Mouse (Mus musculus) embryonic facial prominence, embryonic 13.5 days (tissue): ENCODE measurements at regions not wholly inside any gene's neighbourhood (a gene's known extent, or its start where the extent isn't known, plus 50 kb on each side); places are given as distances from the start of the nearest gene placed in this dataset.
"Not testable (repeated sequence)": the region's sequence is repeated elsewhere in the genome, so short reads cannot be mapped to it uniquely, and the experiment has no call there.

Experiments used
- ATAC-seq: fragments of 200-750 bp; cut with Nextera tagmentation; 2 replicates; pipeline ENCODE4 v1.8.0; 2017; ENCODE audit warnings: low read depth; ENCODE audit not compliant: insufficient number of reproducible peaks, insufficient read depth, low FRiP score, low TSS enrichment
- H3K27ac ChIP-seq: fragments of 300-500 bp; sonication (generic); 2 replicates; pipeline ENCODE4 v1.5.1; 2015; ENCODE audit warnings: moderate library complexity, mild to moderate bottlenecking, inconsistent platforms
- H3K27me3 ChIP-seq: fragments of 300-500 bp; sonication (generic); 2 replicates; pipeline ENCODE4 v1.6.1; 2015; ENCODE audit warnings: mild to moderate bottlenecking, inconsistent platforms
- H3K36me3 ChIP-seq: fragments of 300-500 bp; sonication (generic); 2 replicates; pipeline ENCODE4 v1.6.1; 2015; ENCODE audit warnings: mild to moderate bottlenecking, inconsistent platforms
- H3K4me1 ChIP-seq: fragments of 300-500 bp; sonication (generic); 2 replicates; pipeline ENCODE4 v1.6.1; 2015; ENCODE audit warnings: inconsistent platforms
- H3K4me2 ChIP-seq: fragments of 300-500 bp; sonication (generic); 2 replicates; pipeline ENCODE4 v1.6.1; 2015; ENCODE audit warnings: moderate library complexity, mild to moderate bottlenecking, inconsistent platforms
- H3K4me3 ChIP-seq: fragments of 300-500 bp; sonication (generic); 2 replicates; pipeline ENCODE4 v1.5.1; 2015; ENCODE audit warnings: mild to moderate bottlenecking, inconsistent platforms
- H3K9ac ChIP-seq: fragments of 300-500 bp; sonication (generic); 2 replicates; pipeline ENCODE4 v1.6.1; 2015; ENCODE audit warnings: mild to moderate bottlenecking, inconsistent platforms
- H3K9me3 ChIP-seq: fragments of 300-500 bp; sonication (generic); 2 replicates; pipeline ENCODE4 v1.6.1; 2016; ENCODE audit warnings: inconsistent platforms
- WGBS: fragments of 180-500 bp; shearing (Covaris S2); methylation state at CpG from one replicate; pipeline ENCODE4 v1.1.7; 2015; ENCODE audit warnings: mixed read lengths; 5-methylcytosine and 5-hydroxymethylcytosine counted together

DNA sequence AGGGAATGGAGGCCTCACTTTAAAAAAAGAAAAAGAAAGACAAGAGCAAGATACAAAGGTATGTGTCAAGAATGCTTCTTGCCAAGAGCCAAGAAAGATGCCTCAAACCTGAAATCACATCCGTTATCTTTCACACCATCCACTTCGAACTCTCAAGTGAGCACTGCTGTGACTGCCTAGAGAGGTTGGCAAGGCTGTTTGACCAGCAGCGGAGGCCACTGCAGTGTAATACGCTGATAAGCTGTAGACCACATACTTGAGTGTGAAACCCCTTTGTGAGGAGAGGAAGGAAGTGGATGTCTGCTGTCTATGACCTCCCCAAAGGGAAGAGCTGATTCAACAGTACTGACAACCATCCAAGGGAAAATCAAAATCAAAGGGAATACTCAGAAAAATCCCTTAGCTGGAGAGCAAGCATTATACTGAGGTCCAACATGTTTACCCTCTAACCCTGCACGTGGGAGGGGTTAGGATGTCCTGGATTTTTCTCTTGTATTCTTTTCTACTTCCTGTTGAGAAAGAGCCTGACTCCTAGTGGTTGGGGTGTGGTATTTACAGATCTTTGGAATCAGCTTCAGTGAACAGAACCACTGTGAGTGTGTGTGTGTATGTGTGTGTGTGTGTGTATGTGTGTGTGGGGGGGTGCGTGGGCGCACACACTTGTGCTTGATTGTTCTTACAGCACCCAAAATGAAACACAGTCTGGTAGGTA is 81.5 kb upstream of the Cep85l start:
- WGBS, result 83% methylated on average over 7 of the region's 7 CpGs
- no peak overlapping the region for H3K4me2 ChIP-seq
- H3K9me3 ChIP-seq, result no peaks in the 10 kb centered on the region
- H3K27ac ChIP-seq, result no peak overlapping the region
- ATAC-seq, result no peak
- no peaks in the 10 kb centered on the region for H3K36me3 ChIP-seq
- H3K4me3 ChIP-seq, result no peak overlapping the region
- H3K4me1 ChIP-seq, result peaks cover 13% of the 10 kb centered on the region; the same call in 1 of the 2 replicates
- no peak overlapping the region for H3K9ac ChIP-seq
- H3K27me3 ChIP-seq, result no peaks in the 10 kb centered on the region

DNA sequence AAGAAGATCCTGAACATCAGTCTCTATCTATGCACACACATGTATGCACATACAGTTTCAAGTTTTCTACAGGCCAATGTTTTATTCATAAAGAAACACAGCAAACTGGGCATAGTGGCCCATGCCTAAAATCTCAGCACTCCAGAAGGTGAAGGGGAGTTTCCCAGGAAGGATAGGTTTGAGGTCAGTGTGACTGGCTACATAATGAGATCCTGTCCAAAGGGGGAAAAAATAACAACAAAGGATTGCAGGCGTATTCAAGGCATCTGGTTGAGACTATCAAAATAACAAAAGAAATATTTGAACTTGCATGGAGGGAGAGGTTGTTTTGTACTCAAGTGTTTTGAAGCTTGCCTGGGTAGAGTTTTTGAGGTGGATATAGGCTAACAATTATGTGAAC is 80.0 kb upstream of the Cep85l start:
- not testable (repeated sequence) for H3K9me3 ChIP-seq, H3K4me3 ChIP-seq, H3K36me3 ChIP-seq, ATAC-seq, H3K27ac ChIP-seq, H3K27me3 ChIP-seq, H3K9ac ChIP-seq, H3K4me2 ChIP-seq
- peaks cover 13% of the 10 kb centered on the region; the same call in 1 of the 2 replicates for H3K4me1 ChIP-seq
- WGBS, result 65% methylated on average over 1 of the region's 1 CpGs

- Histone ChIP-seq H3K36me3 (no peaks in the 10 kb centered on the region), H3K9ac (no peak overlapping the region), H3K9me3 (no peaks in the 10 kb centered on the region), H3K27ac (no peak overlapping the region), H3K27me3 (no peaks in the 10 kb centered on the region), H3K4me1 (no peaks in the 10 kb centered on the region), H3K4me2 (no peak overlapping the region), H3K4me3 (no peak overlapping the region)
- ATAC-seq, result no peak
- WGBS, result 67% methylated on average over 4 of the region's 4 CpGs
Measured at GRCm38 (mm10) chr10:53456027-53456713, 76.4 kb upstream of the Cep85l start.

GRCm38 (mm10) chr10:53444789-53445188 is 65.0 kb upstream of the Cep85l start:
- no peak overlapping the region for H3K4me2 ChIP-seq
- no peaks in the 10 kb centered on the region for H3K4me1 ChIP-seq
- H3K9ac ChIP-seq, result no peak overlapping the region
- H3K36me3 ChIP-seq, result no peaks in the 10 kb centered on the region
- 37% methylated on average over 3 of the region's 3 CpGs for whole genome bisulfite sequencing
- no peaks in the 10 kb centered on the region for H3K27me3 ChIP-seq
- no peak for ATAC-seq
- no peak overlapping the region for H3K4me3 ChIP-seq
- no peak overlapping the region for H3K27ac ChIP-seq
- H3K9me3 ChIP-seq, result no peaks in the 10 kb centered on the region

- Histone ChIP-seq H3K4me2 (no peak overlapping the region), H3K4me1 (no peaks in the 10 kb centered on the region), H3K9me3 (no peaks in the 10 kb centered on the region), H3K36me3 (no peaks in the 10 kb centered on the region), H3K27ac (no peak overlapping the region), H3K9ac (no peak overlapping the region), H3K4me3 (no peak overlapping the region), H3K27me3 (no peaks in the 10 kb centered on the region)
- WGBS, result 88% methylated on average over 1 of the region's 1 CpGs
- ATAC-seq, result no peak
Measured at GRCm38 (mm10) chr10:53443443-53443842, 63.7 kb upstream of the Cep85l start.

- Histone ChIP-seq H3K27me3 (no peaks in the 10 kb centered on the region), H3K4me2 (no peak overlapping the region), H3K4me1 (no peaks in the 10 kb centered on the region), H3K9ac (no peak overlapping the region), H3K9me3 (no peaks in the 10 kb centered on the region), H3K27ac (no peak overlapping the region), H3K4me3 (no peak overlapping the region), H3K36me3 (no peaks in the 10 kb centered on the region)
- ATAC-seq, result no peak
- 95% methylated on average over 14 of the region's 14 CpGs for WGBS
Measured at GRCm38 (mm10) chr10:53442912-53443311, 63.2 kb upstream of the Cep85l start.

GRCm38 (mm10) chr10:53440251-53440650 is 60.5 kb upstream of the Cep85l start:
- ATAC-seq, result no peak
- Histone ChIP-seq H3K4me1 (peaks cover 3% of the 10 kb centered on the region; the same call in 1 of the 2 replicates), H3K36me3 (no peaks in the 10 kb centered on the region), H3K27me3 (no peaks in the 10 kb centered on the region), H3K27ac (no peak overlapping the region), H3K9me3 (no peaks in the 10 kb centered on the region), H3K4me2 (no peak overlapping the region), H3K9ac (no peak overlapping the region), H3K4me3 (no peak overlapping the region)
- 77% methylated on average over 1 of the region's 1 CpGs for WGBS

- WGBS, result 75% methylated on average over 4 of the region's 4 CpGs
- no peaks in the 10 kb centered on the region for H3K36me3 ChIP-seq
- no peak for ATAC-seq
Measured at GRCm38 (mm10) chr10:53438388-53438787, 58.6 kb upstream of the Cep85l start.

DNA sequence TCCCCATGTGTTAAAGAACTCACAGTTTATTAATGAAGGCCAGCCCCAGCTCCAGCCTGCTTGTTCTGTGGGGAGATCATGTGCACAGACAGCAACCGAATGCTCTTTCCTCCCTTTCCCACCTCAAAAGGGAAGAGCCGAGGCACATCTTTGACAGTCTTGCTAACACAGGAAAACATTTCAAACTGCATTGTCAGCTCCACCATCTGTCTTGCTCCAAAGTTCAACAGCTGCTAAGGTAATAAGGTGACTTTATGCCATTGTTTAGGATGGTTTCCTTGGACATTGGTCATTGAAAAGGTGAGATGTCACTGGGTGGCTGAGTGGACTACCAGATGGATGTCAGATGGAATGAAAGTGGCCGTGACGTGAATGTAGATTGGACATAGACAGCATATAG is 58.0 kb upstream of the Cep85l start:
- WGBS, result 72% methylated on average over 4 of the region's 4 CpGs
- H3K9me3 ChIP-seq, result no peaks in the 10 kb centered on the region
- H3K36me3 ChIP-seq, result no peaks in the 10 kb centered on the region
- H3K27ac ChIP-seq, result no peak overlapping the region
- no peak for ATAC-seq
- H3K9ac ChIP-seq, result no peak overlapping the region
- H3K27me3 ChIP-seq, result no peaks in the 10 kb centered on the region
- H3K4me2 ChIP-seq, result no peak overlapping the region
- H3K4me3 ChIP-seq, result no peak overlapping the region
- H3K4me1 ChIP-seq, result peaks cover 11% of the 10 kb centered on the region

More at GRCm38 (mm10) chr10:53438388-53438787, 58.6 kb upstream of the Cep85l start:
- Histone ChIP-seq H3K27ac (no peak overlapping the region), H3K27me3 (no peaks in the 10 kb centered on the region), H3K9me3 (no peaks in the 10 kb centered on the region), H3K4me2 (no peak overlapping the region), H3K4me1 (peaks cover 11% of the 10 kb centered on the region), H3K4me3 (no peak overlapping the region), H3K9ac (no peak overlapping the region)

- 71% methylated on average over 8 of the region's 8 CpGs for WGBS
- ATAC-seq, result no peak
Measured at GRCm38 (mm10) chr10:53436023-53436475, 56.3 kb upstream of the Cep85l start.

DNA sequence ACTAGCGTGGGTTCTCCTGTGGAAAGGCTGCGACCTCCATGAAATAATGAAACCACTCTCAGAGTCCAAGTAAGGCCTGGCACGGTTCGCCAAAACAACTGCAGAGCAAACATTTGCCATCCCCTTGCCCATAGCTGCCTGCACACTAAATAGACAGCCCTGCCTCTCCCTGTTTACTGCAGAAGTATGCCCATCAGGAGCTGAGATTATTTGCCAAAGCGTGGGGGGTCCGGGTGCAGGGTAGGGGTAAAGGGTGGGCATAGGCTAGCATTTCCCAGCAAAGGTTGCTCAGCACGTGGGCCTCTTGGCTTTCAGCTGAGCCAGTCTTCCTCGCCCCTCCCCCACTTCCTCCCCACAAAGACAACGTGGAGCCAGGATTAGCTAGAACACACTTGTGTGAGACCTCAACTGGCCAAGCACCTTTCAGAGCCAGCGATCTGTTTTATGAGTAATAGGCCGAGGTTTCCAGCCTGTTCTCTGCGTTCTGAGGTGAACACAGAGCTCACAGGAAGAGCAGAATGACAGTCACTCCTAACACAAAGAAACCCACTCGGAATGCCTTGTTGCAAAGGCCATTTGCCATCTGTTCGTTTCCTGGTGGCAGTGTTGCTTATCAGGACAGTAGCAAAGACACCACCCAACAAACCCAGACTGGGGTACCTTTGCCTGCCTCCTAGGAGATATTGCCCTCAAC is 55.6 kb upstream of the Cep85l start:
- no peak overlapping the region for H3K9ac ChIP-seq
- no peaks in the 10 kb centered on the region for H3K9me3 ChIP-seq
- peaks cover 11% of the 10 kb centered on the region for H3K4me1 ChIP-seq
- no peak overlapping the region for H3K4me3 ChIP-seq
- H3K27me3 ChIP-seq, result no peaks in the 10 kb centered on the region
- no peaks in the 10 kb centered on the region for H3K36me3 ChIP-seq
- 0 out of 2 replicates have a peak overlapping the region, but pooled peaks have one; percentile 28 for H3K27ac ChIP-seq
- H3K4me2 ChIP-seq, result no peak overlapping the region
- ATAC-seq, result no peak
- 70% methylated on average over 14 of the region's 14 CpGs for WGBS

More at GRCm38 (mm10) chr10:53436023-53436475, 56.3 kb upstream of the Cep85l start:
- Histone ChIP-seq H3K27ac (no peak overlapping the region), H3K4me3 (no peak overlapping the region), H3K4me1 (peaks cover 11% of the 10 kb centered on the region), H3K4me2 (no peak overlapping the region), H3K27me3 (no peaks in the 10 kb centered on the region), H3K36me3 (no peaks in the 10 kb centered on the region), H3K9me3 (no peaks in the 10 kb centered on the region), H3K9ac (no peak overlapping the region)
